Mouse (Mus musculus): ENCODE measurements around the gene Dnajb14. TPM values are rescaled to one million over a fixed set of nuclear protein-coding genes. Genes with fewer than 3 reads are reported as not detected.

Gene Dnajb14
- polyA plus RNA-seq (2012; ENCODE audit: low replicate concordance) = 2.5 and 2.6 TPM in 2 replicates

GRCm38 (mm10) chr3:137867437-137868093 is at the start of gene Dnajb14:
TSS of gene Dnajb14 (plus strand) at chr3:137867675.

DNA sequence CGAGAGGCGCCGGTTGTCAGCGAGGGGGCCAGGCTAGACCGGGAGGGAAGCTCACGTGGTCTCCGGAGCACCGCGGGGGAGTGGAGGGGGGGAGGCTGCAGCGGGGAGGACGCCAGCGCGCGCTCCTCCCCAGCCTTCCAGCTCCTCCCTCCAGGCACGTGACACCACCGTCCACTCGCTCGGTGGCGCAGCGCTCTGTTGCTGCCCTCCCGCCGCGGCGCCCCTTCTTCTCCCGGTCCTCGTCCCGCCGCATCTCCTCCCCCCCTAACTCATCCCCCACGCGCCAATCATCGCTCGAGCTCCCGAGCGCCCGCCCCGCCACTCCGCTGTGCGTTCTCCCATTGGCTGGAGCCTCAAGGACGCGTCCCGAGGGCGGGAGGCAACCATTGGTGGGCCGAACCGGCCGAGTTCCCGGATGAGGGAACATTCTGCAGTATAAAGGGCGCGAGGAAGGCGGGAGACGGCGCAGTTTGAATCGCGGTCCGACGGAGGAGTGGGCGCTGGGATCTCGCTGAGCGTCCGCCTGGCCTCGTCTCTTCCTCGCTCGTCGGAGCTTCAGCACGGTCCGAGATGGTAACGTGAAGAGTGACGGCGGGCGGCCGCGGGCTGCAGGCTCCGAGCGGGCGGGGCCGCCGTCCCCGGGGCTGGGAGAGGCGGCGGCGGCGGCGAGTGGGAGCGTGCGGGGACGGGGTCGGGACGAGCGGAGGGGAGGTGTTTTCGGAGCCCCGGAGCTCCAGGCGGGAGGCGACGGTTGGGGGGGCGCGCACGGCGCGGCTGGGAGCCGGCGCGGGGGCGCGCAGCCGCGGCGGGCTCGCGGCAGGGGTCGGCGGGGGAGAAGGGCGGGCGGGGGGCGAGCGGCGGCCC is 3.1 kb upstream of the Dnajb14 start, which contains the start of gene H2afz:
Gene H2afz, plus strand, starts transcription at position 364 of the 864 bp plus-strand sequence.

GRCm38 (mm10) chr3:137918172-137918931 is 50.9 kb downstream of the Dnajb14 start, which contains the start of gene Lamtor3:
TSS of gene Lamtor3 (plus strand) at chr3:137918506.

Other genes with a start within 250 kb of the Dnajb14 start
- gene Ddit4l, start 246.1 kb upstream of the Dnajb14 start, polyA plus RNA-seq (2012; ENCODE audit: low replicate concordance) = not detected in 2 replicates
- gene Gm21962, start 196.2 kb upstream of the Dnajb14 start, polyA plus RNA-seq (2012; ENCODE audit: low replicate concordance) = not detected in 2 replicates
- gene H2afz, start 3.2 kb upstream of the Dnajb14 start, polyA plus RNA-seq (2012; ENCODE audit: low replicate concordance) = 418 and 1,057 TPM in 2 replicates
- gene Lamtor3, start 50.8 kb downstream of the Dnajb14 start, polyA plus RNA-seq (2012; ENCODE audit: low replicate concordance) = 18.1 and 27.5 TPM in 2 replicates
- gene Dapp1, start 113.9 kb downstream of the Dnajb14 start, polyA plus RNA-seq (2012; ENCODE audit: low replicate concordance) = 3.0 and 10.2 TPM in 2 replicates
- gene 1110002E22Rik, start 197.4 kb downstream of the Dnajb14 start, polyA plus RNA-seq (2012; ENCODE audit: low replicate concordance) = 0.01 TPM in 1 of 2 replicates, not detected in the other
- gene Gm5105, start 199.7 kb downstream of the Dnajb14 start, polyA plus RNA-seq (2012; ENCODE audit: low replicate concordance) = not detected in 2 replicates

All from hematopoietic multipotent progenitor cell, adult 10-12 weeks (in vitro differentiated cells).